In the genomic region with DNA sequence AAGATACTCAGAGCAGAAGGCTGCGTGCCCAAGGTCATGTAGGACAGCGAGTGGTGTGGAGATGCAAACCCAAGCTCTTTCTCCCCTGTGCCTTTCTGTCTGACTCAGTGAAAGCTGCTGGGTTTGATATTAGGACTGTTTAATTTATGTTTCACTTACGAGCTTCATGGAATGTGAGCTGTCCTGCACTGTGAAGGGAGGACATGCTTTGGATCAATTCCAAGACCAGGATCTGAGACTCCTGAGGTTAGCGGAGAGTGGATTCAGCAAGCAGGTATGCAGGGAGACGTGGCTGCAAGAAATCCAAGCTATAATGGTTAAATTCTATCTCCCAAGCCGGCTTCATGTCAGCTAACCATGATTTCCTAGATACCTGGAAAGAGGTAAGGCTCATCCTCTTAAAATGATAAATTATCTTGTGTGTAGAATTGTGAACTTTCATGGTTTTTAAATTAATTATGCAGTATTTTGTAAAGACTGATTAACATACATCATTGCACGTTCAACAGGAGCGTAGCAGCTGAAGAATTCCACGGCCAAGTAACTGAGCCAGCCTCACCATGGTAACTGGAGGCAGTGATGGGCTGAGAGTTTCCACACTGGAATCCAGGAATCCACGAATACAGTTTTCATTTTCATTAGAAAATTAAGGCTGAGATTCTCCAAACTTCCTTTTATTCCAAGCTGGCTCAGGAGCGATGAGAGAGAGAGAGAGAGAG, we compare ENCODE assay signal across 10 mouse cellular contexts. TPM values are rescaled to one million over a fixed set of nuclear protein-coding genes. Genes with fewer than 3 reads are reported as not detected.
A peak's percentile ranks its signal among the peaks of the same experiment; 100 is the strongest.
DNase-seq lines count a peak whose midpoint lies in the region; ATAC-seq lines count a peak whose summit lies in the region.
"Had no signal": no experiment of that assay in that cellular context is flagged by ENCODE, and none has a peak within 500 bp of the region (broad histone marks: within the 10 kb centered on the region; RNA-seq: fewer than 3 reads in every experiment).

No protein-coding gene starts in this region.

- H3K4me2 ChIP-seq in hindbrain, embryonic 16.5 days (ENCODE audit: low read length), result no peak overlapping the region
- H3K4me2 ChIP-seq in heart, embryonic 12.5 days, result no peak overlapping the region
- H3K4me2 ChIP-seq: lung, embryonic 14.5 days had no signal

- peaks cover 26% of the 10 kb centered on the region for H3K4me1 ChIP-seq in embryonic facial prominence, embryonic 10.5 days
- peaks cover 15% of the 10 kb centered on the region for H3K4me1 ChIP-seq in hindbrain, embryonic 16.5 days (ENCODE audit: control insufficient read depth, insufficient read depth, low read depth, low read length)
- H3K4me1 ChIP-seq in heart, embryonic 12.5 days (replicated peaks), result peaks cover 9% of the 10 kb centered on the region

- peak; percentile 65 for ATAC-seq in hindbrain, embryonic 16.5 days
- no peak for ATAC-seq in heart, embryonic 12.5 days (ENCODE audit: insufficient number of reproducible peaks, low FRiP score)

- no peaks in the 10 kb centered on the region for H3K36me3 ChIP-seq in embryonic facial prominence, embryonic 10.5 days (replicated peaks)
- no peaks in the 10 kb centered on the region for H3K36me3 ChIP-seq in hindbrain, embryonic 16.5 days (ENCODE audit: control insufficient read depth, insufficient read depth, low read length)
- no peaks in the 10 kb centered on the region for H3K36me3 ChIP-seq in heart, embryonic 12.5 days
- H3K36me3 ChIP-seq: heart, embryonic 10.5 days had no signal

- 78% methylated on average over 11 of the region's 11 CpGs for WGBS in embryonic facial prominence, embryonic 10.5 days
- WGBS in hindbrain, embryonic 16.5 days, result 33% methylated on average over 11 of the region's 11 CpGs
- WGBS in heart, embryonic 12.5 days, result 63% methylated on average over 11 of the region's 11 CpGs

- peak; percentile 67 for DNase-seq in cerebellum, postnatal 10 days
- DNase-seq in cerebellum, adult 9-11 months, result no peak
- DNase-seq in layer of hippocampus, adult 18-20 months (ENCODE audit: low spot score in 2 of 2), result peak; percentile 45 to 74
- DNase-seq in layer of hippocampus, postnatal 25 days (ENCODE audit: extremely low spot score in 1 of 2, low spot score in 1 of 2), result no peak
- DNase-seq in embryonic facial prominence, embryonic 10.5 days (ENCODE audit: low spot score), result no peak
- DNase-seq in embryo, embryonic 10.5 days (ENCODE audit: low spot score), result no peak
- DNase-seq: lung, embryonic 14.5 days had no signal

- no peak overlapping the region for H3K4me3 ChIP-seq in embryonic facial prominence, embryonic 10.5 days
- H3K4me3 ChIP-seq in hindbrain, embryonic 16.5 days (ENCODE audit: low read length), result no peak overlapping the region
- H3K4me3 ChIP-seq in heart, embryonic 12.5 days, result no peak overlapping the region
- H3K4me3 ChIP-seq: heart, embryonic 10.5 days had no signal

- H3K27me3 ChIP-seq in embryonic facial prominence, embryonic 10.5 days (replicated peaks; ENCODE audit: low read depth, poor library complexity, severe bottlenecking), result peaks cover 31% of the 10 kb centered on the region
- no peaks in the 10 kb centered on the region; the same call in 1 of the 2 replicates for H3K27me3 ChIP-seq in hindbrain, embryonic 16.5 days (replicated peaks; ENCODE audit: control insufficient read depth, insufficient read depth, low read length)
- H3K27me3 ChIP-seq in heart, embryonic 12.5 days (replicated peaks), result peaks cover 18% of the 10 kb centered on the region

- peak overlapping the region; percentile 69; the same call in 1 of the 2 replicates for H3K27ac ChIP-seq in embryonic facial prominence, embryonic 10.5 days (replicated peaks)
- peak overlapping the region; percentile 31; the same call in 1 of the 2 replicates for H3K27ac ChIP-seq in hindbrain, embryonic 16.5 days (ENCODE audit: low read depth, low read length)
- no peak overlapping the region for H3K27ac ChIP-seq in heart, embryonic 12.5 days (ENCODE audit: poor library complexity, severe bottlenecking)
- H3K27ac ChIP-seq: heart, embryonic 10.5 days had no signal

- H3K9me3 ChIP-seq in embryonic facial prominence, embryonic 10.5 days, result no peaks in the 10 kb centered on the region
- no peaks in the 10 kb centered on the region for H3K9me3 ChIP-seq in hindbrain, embryonic 16.5 days (ENCODE audit: control insufficient read depth, low read length)
- H3K9me3 ChIP-seq in heart, embryonic 12.5 days (replicated peaks), result no peaks in the 10 kb centered on the region
- H3K9me3 ChIP-seq: heart, embryonic 10.5 days had no signal

- H3K9ac ChIP-seq in hindbrain, embryonic 16.5 days (ENCODE audit: low read depth, low read length), result no peak overlapping the region
- H3K9ac ChIP-seq in heart, embryonic 12.5 days, result no peak overlapping the region
- H3K9ac ChIP-seq: lung, embryonic 14.5 days had no signal

RNA-seq across cellular contexts. Expression of a gene that starts 5.3 kb away (rescaled TPM):
- 10 to 100 TPM; 45.8 to 55.2 TPM for total RNA-seq in layer of hippocampus, adult 18-20 months (2021)
- 10 to 100 TPM; 45.2 to 50.6 TPM for total RNA-seq in layer of hippocampus, postnatal 25 days (2021)
- 5.6 and 6.5 TPM in 2 replicates for polyA plus RNA-seq in embryonic facial prominence, embryonic 10.5 days (2016; fragmentation: Nextera tagmentation; extraction: Ambion mirVana)
- polyA plus RNA-seq in hindbrain, embryonic 16.5 days (2015; fragmentation: Nextera tagmentation; extraction: Ambion mirVana), result 8.3 and 9.0 TPM in 2 replicates
- 0.61 and 0.77 TPM in 2 replicates for polyA plus RNA-seq in heart, embryonic 12.5 days (2016; fragmentation: Nextera tagmentation; extraction: Ambion mirVana)

Comparison
In these comparisons a context has a peak if more than half of its experiments do, and no peak if none do; other contexts are left out.
1. DNase-seq: peak in cerebellum, postnatal 10 days (2 of 2) and layer of hippocampus, adult 18-20 months (2 of 2); none in cerebellum, adult 9-11 months (single experiment), layer of hippocampus, postnatal 25 days (0 of 2), embryonic facial prominence, embryonic 10.5 days (single experiment) and embryo, embryonic 10.5 days (single experiment).